25 mouse cellular contexts compared by ENCODE assay signal in the genomic region with DNA sequence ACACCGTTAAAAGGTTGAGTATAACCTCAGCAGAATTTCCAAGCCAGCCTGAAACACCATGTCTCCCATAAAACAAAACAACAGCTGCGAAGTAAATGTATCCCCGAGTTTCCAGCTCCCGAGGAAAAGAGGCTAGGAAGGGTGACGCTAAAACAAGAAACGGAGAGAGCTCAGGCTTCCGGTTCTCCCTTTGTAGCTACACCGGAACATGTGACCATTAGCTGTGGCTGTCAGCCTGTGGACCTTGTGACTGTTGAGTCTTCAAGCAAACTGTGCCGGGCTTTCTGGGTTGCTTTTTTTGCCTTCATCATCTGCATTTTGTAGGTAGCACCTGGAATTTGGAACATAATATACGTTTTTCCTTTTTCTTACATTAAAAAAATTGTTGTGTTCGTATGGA. TPM values are rescaled to one million over a fixed set of nuclear protein-coding genes. Genes with fewer than 3 reads are reported as not detected.
DNase-seq lines count a peak whose midpoint lies in the region; ATAC-seq and TF ChIP-seq lines count a peak whose summit lies in the region.
"Had no signal": no experiment of that assay in that cellular context is flagged by ENCODE, and none has a peak within 500 bp of the region (broad histone marks: within the 10 kb centered on the region; RNA-seq: fewer than 3 reads in every experiment).

No protein-coding gene starts in this region.

- no peak for ATAC-seq in liver, embryonic 11.5 days (replicated peaks; ENCODE audit: low FRiP score)
- no peak for ATAC-seq in limb, embryonic 14.5 days (ENCODE audit: low FRiP score, low read depth)
- ATAC-seq: forebrain, embryonic 13.5 days; hindbrain, embryonic 16.5 days; intestine, postnatal 0 days; Patski had no signal

- peak overlapping the region; percentile 43 for H3K27ac ChIP-seq in gastrocnemius, adult 2 months
- H3K27ac ChIP-seq in kidney, adult 2 months (ENCODE audit: insufficient read depth, low read depth, low read length): no peak overlapping the region
- H3K27ac ChIP-seq in liver, embryonic 11.5 days (ENCODE audit: low read depth, low read length): no peak overlapping the region
- no peak overlapping the region for H3K27ac ChIP-seq in limb, embryonic 14.5 days (replicated peaks; ENCODE audit: low read depth, low read length)
- H3K27ac ChIP-seq: forebrain, embryonic 13.5 days; hindbrain, embryonic 10.5 days; midbrain, embryonic 12.5 days had no signal

- H3K9ac ChIP-seq in liver, embryonic 11.5 days (ENCODE audit: low read depth, low read length): no peak overlapping the region
- H3K9ac ChIP-seq in limb, embryonic 14.5 days (ENCODE audit: low read depth, low read length, severe bottlenecking): no peak overlapping the region
- H3K9ac ChIP-seq: forebrain, embryonic 13.5 days; midbrain, embryonic 12.5 days had no signal

- 75% methylated on average over 11 of the region's 11 CpGs for WGBS in kidney, adult 2 months
- WGBS in liver, embryonic 11.5 days: 85% methylated on average over 11 of the region's 11 CpGs
- WGBS in limb, embryonic 14.5 days: 42% methylated on average over 11 of the region's 11 CpGs

- H3K4me1 ChIP-seq in kidney, adult 2 months (ENCODE audit: control insufficient read depth, insufficient read depth, low read length): peaks cover 25% of the 10 kb centered on the region
- H3K4me1 ChIP-seq in liver, embryonic 11.5 days (replicated peaks; ENCODE audit: control insufficient read depth, insufficient read depth, low read length): peaks cover 11% of the 10 kb centered on the region; the same call in 1 of the 2 replicates
- H3K4me1 ChIP-seq in limb, embryonic 14.5 days (ENCODE audit: control insufficient read depth, insufficient read depth, low read length): peaks cover 41% of the 10 kb centered on the region

- no peaks in the 10 kb centered on the region for H3K36me3 ChIP-seq in kidney, adult 2 months (ENCODE audit: control insufficient read depth, insufficient read depth, low read length)
- no peaks in the 10 kb centered on the region; the same call in 1 of the 2 replicates for H3K36me3 ChIP-seq in liver, embryonic 11.5 days (ENCODE audit: control insufficient read depth, insufficient read depth, low read length)
- no peaks in the 10 kb centered on the region for H3K36me3 ChIP-seq in limb, embryonic 14.5 days (ENCODE audit: control insufficient read depth, insufficient read depth, low read length)
- H3K36me3 ChIP-seq: midbrain, embryonic 12.5 days had no signal

- H3K4me3 ChIP-seq in gastrocnemius, adult 2 months: no peak overlapping the region
- H3K4me3 ChIP-seq in kidney, adult 2 months (ENCODE audit: insufficient read depth, low read depth, low read length): no peak overlapping the region
- H3K4me3 ChIP-seq in liver, embryonic 11.5 days (ENCODE audit: low read depth, low read length): no peak overlapping the region
- H3K4me3 ChIP-seq in limb, embryonic 14.5 days (replicated peaks; ENCODE audit: low read length): no peak overlapping the region
- H3K4me3 ChIP-seq: forebrain, embryonic 13.5 days; hindbrain, embryonic 10.5 days; megakaryocyte, embryonic 14.5 days; midbrain, embryonic 12.5 days had no signal

- no peak for TF ChIP-seq CTCF in gastrocnemius, adult 2 months (IDR thresholded peaks at IDR 0.05)
- no peak for TF ChIP-seq CTCF in kidney, adult 2 months (conservative IDR thresholded peaks at IDR 0.05; ENCODE audit: insufficient read depth, insufficient read length, low read depth, low read length)

- no peak overlapping the region for H3K4me2 ChIP-seq in liver, embryonic 11.5 days
- no peak overlapping the region for H3K4me2 ChIP-seq in limb, embryonic 14.5 days (replicated peaks; ENCODE audit: low read depth, low read length, severe bottlenecking)
- H3K4me2 ChIP-seq: forebrain, embryonic 13.5 days; heart, embryonic 11.5 days; midbrain, embryonic 12.5 days had no signal

- intact Hi-C loops in gastrocnemius, adult 2 months (cut with DNase I): no loop called here

- TF ChIP-seq POLR2A in kidney, adult 2 months (IDR thresholded peaks at IDR 0.05; ENCODE audit: low read depth, low read length): no peak
- no peak for TF ChIP-seq POLR2A in limb, embryonic 14.5 days (IDR thresholded peaks at IDR 0.05; ENCODE audit: borderline replicate concordance, extremely low read depth, insufficient read depth, insufficient read length)

- no peak for DNase-seq in gastrocnemius, adult 2 months
- DNase-seq in gastrocnemius, postnatal 10 days: no peak
- DNase-seq in kidney, adult 2 months: peak; percentile 33
- no peak for DNase-seq in kidney, adult 11 months
- DNase-seq in liver, embryonic 11.5 days (ENCODE audit: low spot score): peak; percentile 19
- no peak for DNase-seq in liver
- DNase-seq in limb, embryonic 14.5 days (ENCODE audit: low spot score): peak; percentile 44
- no peak for DNase-seq in right cerebral cortex, postnatal 14 days
- DNase-seq: adrenal gland, postnatal 14 days; cerebellum, adult 2 months; cerebellum, postnatal 14 days; gastrocnemius, postnatal 25 days; kidney, postnatal 4 days; lung, postnatal 4 days; spleen, adult 18-20 months; thymus, postnatal 14 days had no signal

- H3K27me3 ChIP-seq in kidney, adult 2 months (replicated peaks; ENCODE audit: control insufficient read depth, insufficient read depth, low read length): no peaks in the 10 kb centered on the region
- H3K27me3 ChIP-seq in liver, embryonic 11.5 days (replicated peaks; ENCODE audit: control insufficient read depth, insufficient read depth, low read length): no peaks in the 10 kb centered on the region
- H3K27me3 ChIP-seq in limb, embryonic 14.5 days (ENCODE audit: control insufficient read depth, insufficient read depth, low read length): no peaks in the 10 kb centered on the region
- H3K27me3 ChIP-seq: forebrain, embryonic 13.5 days; megakaryocyte, embryonic 14.5 days; midbrain, embryonic 12.5 days; Patski had no signal

- H3K9me3 ChIP-seq in liver, embryonic 11.5 days (ENCODE audit: control insufficient read depth, low read length): no peaks in the 10 kb centered on the region
- no peaks in the 10 kb centered on the region for H3K9me3 ChIP-seq in limb, embryonic 14.5 days (ENCODE audit: control insufficient read depth, low read length)
- H3K9me3 ChIP-seq: forebrain, embryonic 13.5 days; megakaryocyte, embryonic 14.5 days; midbrain, embryonic 12.5 days had no signal

RNA-seq across cellular contexts. Expression of a gene that starts 17.1 kb away (rescaled TPM):
- total RNA-seq in gastrocnemius, adult 2 months (2021): 10 to 100 TPM in 1 of 2 experiments, 1 to 10 TPM in 1; 9.7 to 10.8 TPM
- 10 to 100 TPM; 21.9 to 27.2 TPM for total RNA-seq in gastrocnemius, postnatal 10 days (2021)
- 22.2 and 26.0 TPM in 2 replicates for polyA plus RNA-seq in kidney, adult 2 months (2012; rRNA removed)
- 11.5 and 12.4 TPM in 2 replicates for polyA plus RNA-seq in liver, embryonic 11.5 days (2014; fragmentation: Nextera tagmentation; extraction: Ambion mirVana)
- 35.0 and 39.9 TPM in 2 replicates for polyA plus RNA-seq in limb, embryonic 14.5 days (2012; rRNA removed)
- polyA plus RNA-seq in limb, embryonic 14.5 days (2014; fragmentation: Nextera tagmentation; extraction: Ambion mirVana): 41.3 and 43.6 TPM in 2 replicates
- total RNA-seq: MEL had no signal

RNA-seq across cellular contexts. Expression of a gene that starts 17.9 kb away (rescaled TPM):
- 10 to 100 TPM; 23.7 to 26.6 TPM for total RNA-seq in gastrocnemius, adult 2 months (2021)
- total RNA-seq in gastrocnemius, postnatal 10 days (2021): 10 to 100 TPM; 33.0 to 48.7 TPM
- polyA plus RNA-seq in kidney, adult 2 months (2012; rRNA removed): 9.4 and 10.0 TPM in 2 replicates
- 26.0 and 31.6 TPM in 2 replicates for polyA plus RNA-seq in liver, embryonic 11.5 days (2014; fragmentation: Nextera tagmentation; extraction: Ambion mirVana)
- polyA plus RNA-seq in limb, embryonic 14.5 days (2012; rRNA removed): 29.1 and 34.5 TPM in 2 replicates
- 52.2 and 55.8 TPM in 2 replicates for polyA plus RNA-seq in limb, embryonic 14.5 days (2014; fragmentation: Nextera tagmentation; extraction: Ambion mirVana)

Comparison
In these comparisons a context has a peak if more than half of its experiments do, and no peak if none do; other contexts are left out.
1. DNase-seq: peak in kidney, adult 2 months (single experiment), liver, embryonic 11.5 days (single experiment) and limb, embryonic 14.5 days (single experiment); none in gastrocnemius, adult 2 months (single experiment), gastrocnemius, postnatal 10 days (single experiment), kidney, adult 11 months (single experiment), liver (single experiment) and right cerebral cortex, postnatal 14 days (single experiment).